Mouse (Mus musculus) ES-E14 (cell line): ENCODE measurements around the gene Gm45208. TPM values are rescaled to one million over a fixed set of nuclear protein-coding genes. Genes with fewer than 3 reads are reported as not detected.
"Not testable (repeated sequence)": the region's sequence is repeated elsewhere in the genome, so short reads cannot be mapped to it uniquely, and the experiment has no call there.

Experiments used
- DNase-seq: peaks from one replicate; pipeline ENCODE4 v3.0.0-alpha.2; 2013; ENCODE audit warnings: low read depth, low spot score
- H3K27ac ChIP-seq: 2 replicates; pipeline ENCODE4 v1.5.1; 2012; ENCODE audit warnings: low read depth, mild to moderate bottlenecking, low read length, moderate library complexity, mixed read lengths; ENCODE audit not compliant: poor library complexity, insufficient read depth, severe bottlenecking
- H3K36me3 ChIP-seq: 2 replicates; pipeline ENCODE4 v1.6.1; 2012; ENCODE audit warnings: mild to moderate bottlenecking, low read length, moderate library complexity, mixed read lengths; ENCODE audit not compliant: control insufficient read depth, poor library complexity, insufficient read depth, severe bottlenecking
- H3K4me1 ChIP-seq, 2 experiments: fragments of 150-350 bp in 1 of 2; sonication (generic) in 1 of 2; 2 replicates each; pipeline ENCODE4 v1.6.1; 2012; ENCODE audit warnings: low read length in 2 of 2, mild to moderate bottlenecking in 1 of 2, mixed read lengths in 1 of 2; ENCODE audit not compliant: control insufficient read depth in 2 of 2, insufficient read depth in 2 of 2, poor library complexity in 1 of 2
- H3K4me3 ChIP-seq, 2 experiments: fragments of 150-350 bp in 1 of 2; sonication (generic) in 1 of 2; 2 replicates each; pipeline ENCODE4 v1.5.1; 2012; ENCODE audit warnings: low read length in 2 of 2, low read depth in 1 of 2, mild to moderate bottlenecking in 1 of 2, mixed read lengths in 1 of 2; ENCODE audit not compliant: insufficient read depth in 1 of 2, poor library complexity in 1 of 2, severe bottlenecking in 1 of 2
- H3K9ac ChIP-seq: 2 replicates; pipeline ENCODE4 v1.6.1; 2012; ENCODE audit warnings: low read depth, mild to moderate bottlenecking, low read length, mixed read lengths; ENCODE audit not compliant: poor library complexity, insufficient read depth, severe bottlenecking
- H3K9me3 ChIP-seq: fragments of 150-350 bp; sonication (generic); 2 replicates; pipeline ENCODE4 v1.6.1; 2012; ENCODE audit warnings: low read depth, mild to moderate bottlenecking, low read length; ENCODE audit not compliant: control insufficient read depth, insufficient read depth
- CHD2 ChIP-seq: IDR thresholded peaks from 2 replicates; pipeline ENCODE4 v1.6.1; 2014; ENCODE audit warnings: mild to moderate bottlenecking, low read depth, low read length, inconsistent platforms
- HCFC1 ChIP-seq: IDR thresholded peaks from 2 replicates; pipeline ENCODE4 v1.6.1; 2012; ENCODE audit warnings: low read length, inconsistent platforms, borderline replicate concordance; ENCODE audit not compliant: insufficient read depth
- MAFK ChIP-seq: IDR thresholded peaks from 2 replicates; pipeline ENCODE4 v1.6.1; 2014; ENCODE audit warnings: mild to moderate bottlenecking, low read depth, low read length, inconsistent platforms; ENCODE audit not compliant: insufficient read depth
- ZC3H11A ChIP-seq: IDR thresholded peaks from 2 replicates; pipeline ENCODE4 v1.6.1; 2012; ENCODE audit warnings: low read depth, mild to moderate bottlenecking, inconsistent platforms, low read length, borderline replicate concordance
- ZNF384 ChIP-seq: IDR thresholded peaks from 2 replicates; pipeline ENCODE4 v1.6.1; 2012; ENCODE audit warnings: low read depth, low read length, inconsistent platforms
- in situ Hi-C, 2 experiments: fragments of 600-800 bp; cut with MboI; formaldehyde crosslinking; loops; one replicate each; pipeline ENCODE4 v1.15.1; 2025; ENCODE audit warnings: low sequenced_read_pairs in 2 of 2, inconsistent platforms in 1 of 2; ENCODE audit not compliant: unreplicated experiment in 2 of 2
- total RNA-seq: library from RNA; depleted of rRNA; stranded (reverse); fragments of 300-350 nt; gene quantifications from 2 replicates; pipeline ENCODE4 v1.2.3, GENCODE M21; 2012

Gm45208 gene
- total RNA-seq, 1 experiment: not detected

DNA sequence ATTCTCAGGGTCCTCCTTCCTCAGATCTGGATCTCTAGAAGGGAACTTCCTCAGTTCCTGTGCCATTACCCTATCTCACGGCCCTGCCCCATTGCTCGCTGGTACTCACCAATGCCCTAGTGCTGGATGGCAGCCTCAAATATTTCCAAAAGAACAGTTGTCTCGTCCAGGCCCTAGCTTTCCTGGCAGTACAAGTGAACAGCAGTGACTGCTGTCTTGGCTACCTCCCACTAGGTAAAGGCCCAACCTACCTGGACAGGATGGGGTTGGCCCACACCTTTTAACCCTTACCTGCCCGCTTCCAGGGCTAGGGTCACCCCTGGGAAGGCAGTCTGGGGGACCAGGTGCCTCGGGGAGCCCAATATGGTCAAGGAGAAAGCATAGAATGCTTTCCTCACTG lies 19.1 kb downstream of the Gm45208 start:
- Histone ChIP-seq H3K4me1 (peaks cover 0 to 21% of the 10 kb centered on the region in 2 experiments; a peak in 2 of 4 replicates), H3K9me3 (no peaks in the 10 kb centered on the region), H3K36me3 (peaks cover 5% of the 10 kb centered on the region; the same call in 1 of the 2 replicates), H3K9ac (no peak overlapping the region), H3K27ac (no peak overlapping the region), H3K4me3 (peak overlapping the region; percentile 26 to 44; a peak in 2 of 4 replicates)
- no peak for DNase-seq
- in situ Hi-C loops: no loop called here
- no peak for TF ChIP-seq MAFK
- no peak for TF ChIP-seq HCFC1
- TF ChIP-seq CHD2: no peak
- TF ChIP-seq ZNF384: no peak
- no peak for TF ChIP-seq ZC3H11A

DNA sequence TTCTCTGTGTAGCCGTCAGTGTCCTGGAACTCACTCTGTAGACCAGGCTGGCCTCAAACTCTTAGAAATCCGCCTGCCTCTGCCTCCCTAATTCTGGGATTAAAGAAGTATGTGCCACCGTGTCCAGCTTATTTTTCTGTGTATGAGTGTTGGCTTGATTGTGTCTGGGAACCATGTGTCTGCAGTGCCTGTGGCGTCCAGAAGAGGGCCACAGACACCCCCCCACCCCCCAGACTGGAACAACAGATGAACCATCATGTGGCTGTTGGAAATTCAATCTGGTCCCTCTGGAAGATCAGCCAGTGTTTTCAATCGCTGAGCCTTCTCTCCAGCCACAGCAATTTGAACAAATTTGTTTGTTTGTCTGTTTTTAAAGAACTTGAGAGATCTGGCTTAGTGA lies 21.4 kb downstream of the Gm45208 start:
- H3K4me3 ChIP-seq: no peak overlapping the region
- H3K9ac ChIP-seq: no peak overlapping the region
- TF ChIP-seq ZC3H11A (no peak), CHD2 (no peak), ZNF384 (no peak), HCFC1 (no peak), MAFK (no peak)
- H3K9me3 ChIP-seq: no peaks in the 10 kb centered on the region
- in situ Hi-C loops: no loop called here
- H3K27ac ChIP-seq: no peak overlapping the region
- DNase-seq: no peak
- no peaks in the 10 kb centered on the region for H3K36me3 ChIP-seq
- H3K4me1 ChIP-seq: peaks cover 0 to 12% of the 10 kb centered on the region in 2 experiments; a peak in 2 of 4 replicates

DNA sequence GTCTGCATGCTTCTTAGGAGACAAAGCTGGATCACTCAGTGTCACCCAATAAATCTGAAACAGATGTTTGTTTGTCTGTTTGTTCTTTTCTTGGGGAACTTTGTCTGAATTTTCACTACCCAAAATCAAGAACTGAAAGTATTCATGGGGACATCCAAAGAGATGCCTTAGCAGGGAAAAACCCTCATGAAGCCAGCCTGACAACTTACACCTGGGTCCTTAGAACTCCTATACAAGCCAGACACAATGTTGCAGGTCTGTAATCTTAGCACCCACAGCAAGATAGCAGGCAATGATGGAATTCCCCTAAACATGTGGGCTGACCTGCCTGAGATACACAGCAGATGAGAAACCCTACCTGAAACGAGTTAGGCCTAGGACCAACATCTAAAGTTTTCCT lies 22.9 kb downstream of the Gm45208 start:
- no peak overlapping the region for H3K9ac ChIP-seq
- H3K9me3 ChIP-seq: no peaks in the 10 kb centered on the region
- peaks cover 0 to 6% of the 10 kb centered on the region in 2 experiments; a peak in 2 of 4 replicates for H3K4me1 ChIP-seq
- no peaks in the 10 kb centered on the region for H3K36me3 ChIP-seq
- H3K27ac ChIP-seq: no peak overlapping the region
- no peak for DNase-seq
- no peak overlapping the region for H3K4me3 ChIP-seq
- TF ChIP-seq MAFK: no peak
- TF ChIP-seq ZC3H11A: no peak
- TF ChIP-seq CHD2: no peak
- no peak for TF ChIP-seq HCFC1
- no peak for TF ChIP-seq ZNF384
- in situ Hi-C loops: no loop called here

DNA sequence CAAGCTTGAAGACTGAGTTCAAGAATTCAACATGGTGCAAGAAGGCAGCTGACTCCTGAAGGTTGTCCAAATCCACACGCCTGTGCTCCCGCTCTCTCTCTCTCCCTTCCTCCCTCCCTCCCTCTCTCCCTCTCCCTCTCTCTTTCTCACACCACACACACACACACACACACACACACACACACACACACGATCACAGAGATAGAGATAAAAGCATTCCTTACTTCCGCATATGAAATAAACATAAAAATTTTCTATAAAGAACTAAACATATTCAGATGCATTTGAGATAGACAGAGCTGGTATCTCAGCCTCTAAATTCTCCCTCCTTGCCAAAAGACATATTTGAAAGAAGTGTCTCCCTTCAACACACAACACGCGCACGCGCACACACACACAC lies 23.4 kb downstream of the Gm45208 start:
- Histone ChIP-seq H3K9ac (no peak overlapping the region; the same call in 1 of the 2 replicates), H3K4me1 (0 out of 4 replicates have a peak, but pooled peaks cover 0 to 3% of the 10 kb centered on the region in 2 experiments), H3K9me3 (no peaks in the 10 kb centered on the region), H3K4me3 (no peak overlapping the region), H3K27ac (no peak overlapping the region), H3K36me3 (no peaks in the 10 kb centered on the region)
- TF ChIP-seq MAFK: no peak
- TF ChIP-seq HCFC1: no peak
- TF ChIP-seq ZC3H11A: no peak
- DNase-seq: no peak
- in situ Hi-C loops: no loop called here

DNA sequence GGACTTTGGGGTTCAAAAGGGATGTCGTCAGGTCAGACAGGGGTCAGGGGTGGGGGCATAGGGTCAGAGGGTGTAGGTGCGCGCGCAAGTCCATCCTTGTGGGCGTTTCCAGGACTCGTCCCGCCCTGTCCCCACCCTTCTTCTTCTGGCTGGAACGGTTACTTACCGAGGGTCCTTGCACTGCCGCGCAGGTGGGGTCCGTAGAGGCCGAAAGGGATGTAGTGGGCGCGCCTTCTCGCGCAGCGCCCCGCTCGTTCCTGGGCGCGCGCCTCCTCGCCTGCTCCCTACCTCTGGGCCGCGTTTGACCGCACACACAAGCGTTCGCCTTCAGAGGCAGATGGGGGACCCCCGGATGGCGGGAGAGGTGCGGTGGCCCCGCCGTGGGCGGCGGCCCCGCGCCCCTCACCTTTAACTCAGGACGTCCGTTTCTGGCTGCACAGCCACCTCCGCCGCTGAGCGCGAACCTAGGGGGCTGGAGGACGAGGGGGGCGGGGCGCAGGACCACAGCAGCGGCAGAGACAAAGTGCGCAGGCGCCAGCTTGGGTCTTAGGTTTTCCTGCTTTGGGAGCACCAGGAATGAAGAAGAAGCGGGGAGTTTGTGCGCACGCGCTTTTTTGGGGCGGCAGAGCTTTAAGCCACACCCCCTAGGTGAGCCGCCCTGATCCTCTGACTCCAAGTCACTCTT lies 28.5 kb downstream of the Gm45208 start, which contains the start of gene Ccdc120:
Ccdc120 (minus strand) TSS at position 474 of the 685 bp plus-strand sequence.
- DNase-seq: peak; percentile 72
- Histone ChIP-seq H3K36me3 (no peaks in the 10 kb centered on the region), H3K9ac (peak within 1 kb of the TSS; percentile 82), H3K27ac (peak within 1 kb of the TSS; percentile 76), H3K4me1 (0 out of 4 replicates have a peak, but pooled peaks cover 2 to 3% of the 10 kb centered on the region in 2 experiments), H3K9me3 (no peaks in the 10 kb centered on the region), H3K4me3 (peak within 1 kb of the TSS; percentile 92 to 93)
- in situ Hi-C loops: no loop called here
- TF ChIP-seq MAFK (no peak), ZC3H11A (no peak), HCFC1 (no peak), CHD2 (no peak), ZNF384 (no peak)

DNA sequence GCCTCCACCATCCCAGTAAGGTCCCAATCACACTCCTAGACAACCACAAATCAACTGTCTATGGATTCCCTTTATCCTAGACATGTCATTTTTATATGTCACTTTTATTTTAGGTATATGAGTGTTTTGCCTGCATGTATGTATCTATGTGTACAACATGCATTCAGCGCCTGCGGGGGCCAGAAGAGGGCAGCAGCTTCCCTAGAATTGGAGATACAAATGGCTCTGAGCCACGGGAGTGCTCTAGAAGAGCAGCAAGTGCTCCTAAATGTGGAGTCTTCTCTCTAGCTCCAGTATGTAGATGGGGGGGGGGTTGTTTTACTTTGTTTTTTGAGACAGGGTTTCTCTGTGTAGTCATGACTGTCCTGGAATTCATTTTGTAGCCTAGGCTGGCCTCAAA lies 31.6 kb downstream of the Gm45208 start:
- H3K9me3 ChIP-seq, in situ Hi-C loops, H3K4me1 ChIP-seq, H3K4me3 ChIP-seq, H3K36me3 ChIP-seq, H3K9ac ChIP-seq, DNase-seq, H3K27ac ChIP-seq: not testable (repeated sequence)
